Mouse (Mus musculus) splenic B cell, adult 2 months (primary cell): ENCODE results near the gene Gtse1.

Source experiments
- DNase-seq: peaks from one replicate; pipeline ENCODE4 v3.0.0-alpha.2; 2011; ENCODE audit warnings: low read depth, low spot score
- H3K27me3 ChIP-seq: 2 replicates; pipeline ENCODE4 v1.6.1; 2012; ENCODE audit warnings: mild to moderate bottlenecking, low read length, moderate library complexity, mixed read lengths; ENCODE audit not compliant: control insufficient read depth, poor library complexity, insufficient read depth, severe bottlenecking
- H3K36me3 ChIP-seq: 2 replicates; pipeline ENCODE4 v1.6.1; 2012; ENCODE audit warnings: mild to moderate bottlenecking, low read length, moderate library complexity, mixed read lengths; ENCODE audit not compliant: control insufficient read depth, poor library complexity, insufficient read depth, severe bottlenecking

Gtse1 gene

DNA sequence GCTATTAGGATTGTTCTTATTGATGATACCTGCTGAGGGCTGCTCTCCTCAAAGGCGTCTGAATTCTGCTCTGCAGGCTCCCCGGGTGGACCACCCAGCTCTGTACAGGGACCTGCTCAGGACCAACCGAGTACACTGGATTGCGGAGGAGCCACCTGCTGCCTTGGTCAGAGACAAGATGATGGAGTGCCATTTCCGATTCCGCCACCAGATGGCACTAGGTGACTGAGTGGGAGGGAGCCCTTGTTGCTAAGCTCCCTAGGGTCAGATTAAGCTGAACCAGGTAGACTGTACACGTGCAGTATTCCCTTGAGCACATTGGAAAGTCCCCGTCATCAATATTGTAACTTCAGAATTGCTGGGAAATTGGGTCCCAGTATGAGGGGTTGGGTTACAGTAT lies 36.7 kb downstream of the Gtse1 start:
- peaks cover 3% of the 10 kb centered on the region for H3K36me3 ChIP-seq
- H3K27me3 ChIP-seq: no peaks in the 10 kb centered on the region
- DNase-seq: peak; percentile 89

DNA sequence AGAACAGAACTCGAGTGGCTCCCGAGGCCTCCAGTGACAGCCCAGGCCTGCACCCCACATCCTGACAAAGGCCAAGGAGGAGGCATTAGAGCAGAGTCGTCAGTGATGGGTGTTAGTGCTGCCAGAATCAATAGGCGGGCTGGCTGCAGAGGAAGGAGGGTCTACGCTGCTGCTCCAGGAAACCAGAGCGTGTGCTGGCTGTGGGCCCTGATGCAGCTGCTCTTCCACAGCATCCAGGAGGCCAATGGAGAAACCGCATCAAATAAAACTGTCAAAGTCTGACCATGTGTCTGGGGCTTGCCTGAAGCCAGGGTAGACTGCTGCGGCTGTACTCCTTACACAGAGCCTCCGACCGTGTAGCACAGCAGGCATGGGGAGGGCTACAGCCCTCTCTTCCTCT lies 37.6 kb downstream of the Gtse1 start:
- DNase-seq: no peak
- H3K36me3 ChIP-seq: peaks cover under 1% of the 10 kb centered on the region
- H3K27me3 ChIP-seq: no peaks in the 10 kb centered on the region

DNA sequence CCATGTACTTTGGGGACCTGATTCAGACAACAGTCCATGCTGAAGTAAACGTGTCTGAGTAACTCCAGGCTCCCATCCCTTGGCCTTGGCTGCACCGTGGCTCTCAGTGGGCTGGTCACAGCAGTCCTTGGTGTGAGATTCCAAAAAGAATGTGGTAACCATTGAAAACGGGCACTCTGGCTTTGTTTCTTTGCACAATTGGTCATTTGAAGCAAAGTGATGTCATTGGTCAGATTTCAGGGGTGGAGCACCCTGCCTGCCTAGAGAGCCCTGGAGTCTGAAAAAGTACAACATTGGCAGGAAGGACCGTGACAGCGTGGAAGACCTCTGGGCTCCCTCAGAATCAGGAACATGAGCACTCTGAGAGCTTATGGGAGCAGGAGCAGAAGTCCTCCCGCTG lies 39.9 kb downstream of the Gtse1 start:
- no peak for DNase-seq
- no peaks in the 10 kb centered on the region for H3K27me3 ChIP-seq

DNA sequence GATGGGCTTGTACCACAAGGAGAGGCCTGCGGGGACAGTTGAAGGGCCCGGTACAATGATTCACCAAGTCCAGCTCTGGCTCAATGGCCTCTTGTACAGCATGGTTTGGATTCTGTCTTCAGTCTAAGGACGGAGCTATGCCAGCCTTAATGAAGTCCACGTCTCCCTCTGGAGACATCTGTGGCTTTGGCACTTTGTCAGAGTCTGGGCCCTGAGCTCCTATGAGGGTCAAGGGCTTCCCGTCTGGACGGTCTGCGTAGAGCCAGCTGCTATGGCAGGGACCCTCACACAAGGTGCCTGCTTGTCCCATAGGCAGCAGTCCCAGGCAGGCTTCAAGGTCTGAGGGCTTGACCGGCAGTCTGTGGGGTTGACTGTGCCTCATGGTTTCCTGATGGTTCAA lies 40.8 kb downstream of the Gtse1 start:
- Histone ChIP-seq H3K36me3 (no peaks in the 10 kb centered on the region), H3K27me3 (no peaks in the 10 kb centered on the region)
- DNase-seq: no peak

More for the DNA sequence above, 39.9 kb downstream of the Gtse1 start:
- no peaks in the 10 kb centered on the region; the same call in 1 of the 2 replicates for H3K36me3 ChIP-seq

DNA sequence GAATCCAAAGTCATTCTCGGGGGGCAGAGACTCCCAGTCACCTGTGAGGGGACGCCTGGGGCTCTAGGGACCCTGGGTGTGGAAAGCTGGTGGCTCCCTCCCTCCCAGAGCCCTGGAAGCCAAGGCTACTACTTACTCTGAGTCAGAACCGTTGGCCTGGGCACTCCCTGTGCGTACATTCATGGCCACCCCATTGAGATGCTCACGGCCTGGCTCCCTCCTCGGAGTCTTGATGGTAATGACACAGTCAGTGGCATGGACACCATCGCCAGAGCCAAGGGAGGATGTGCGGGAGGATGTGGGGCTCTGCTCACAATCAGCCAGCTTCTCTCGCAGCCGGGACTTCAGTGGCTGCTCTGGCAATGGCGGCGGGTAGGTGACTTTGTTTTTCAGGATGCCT lies 41.3 kb downstream of the Gtse1 start:
- no peak for DNase-seq
- Histone ChIP-seq H3K36me3 (no peaks in the 10 kb centered on the region), H3K27me3 (no peaks in the 10 kb centered on the region)

DNA sequence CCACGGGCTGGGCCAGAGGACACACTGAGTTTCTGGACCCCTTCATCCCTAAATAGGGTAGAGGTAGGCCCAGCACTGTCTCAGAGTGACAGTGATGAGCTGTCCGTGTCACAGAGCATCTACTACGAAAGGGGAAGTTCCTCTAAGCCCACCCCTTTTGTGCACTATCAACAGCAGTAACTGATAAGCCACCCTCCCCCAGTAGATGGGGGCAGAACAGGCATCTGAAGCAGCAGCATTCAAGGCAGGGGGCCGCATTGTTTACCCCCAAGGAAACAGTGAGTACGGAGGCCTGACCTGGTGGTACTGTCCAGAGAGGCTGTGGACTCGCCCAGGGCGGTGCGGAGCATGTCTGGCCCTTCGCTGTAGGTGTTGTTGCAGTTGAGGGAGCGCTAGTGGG lies 43.0 kb downstream of the Gtse1 start:
- H3K27me3 ChIP-seq: no peaks in the 10 kb centered on the region
- no peaks in the 10 kb centered on the region for H3K36me3 ChIP-seq
- DNase-seq: peak; percentile 12

DNA sequence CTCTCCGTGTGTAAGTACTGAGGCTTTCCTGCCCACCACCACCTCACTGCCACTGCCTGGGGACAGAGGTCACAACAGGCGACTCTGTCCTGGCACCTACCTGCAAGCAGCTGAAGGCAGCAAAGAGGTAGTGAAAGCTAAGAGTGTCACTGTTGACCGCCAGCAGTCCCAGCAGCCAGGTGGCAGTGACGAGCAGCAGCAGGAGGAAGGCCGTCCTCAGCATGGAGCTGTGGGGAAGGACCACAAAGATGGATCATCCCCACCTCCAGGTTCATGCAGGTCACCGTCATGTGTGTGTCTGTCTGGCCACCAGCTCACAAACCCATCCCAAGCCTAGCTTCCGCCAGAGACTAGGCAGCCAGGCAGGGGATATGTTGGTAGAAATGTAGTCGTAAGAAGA lies 44.3 kb downstream of the Gtse1 start:
- no peaks in the 10 kb centered on the region for H3K36me3 ChIP-seq
- peak; percentile 32 for DNase-seq
- H3K27me3 ChIP-seq: no peaks in the 10 kb centered on the region

DNA sequence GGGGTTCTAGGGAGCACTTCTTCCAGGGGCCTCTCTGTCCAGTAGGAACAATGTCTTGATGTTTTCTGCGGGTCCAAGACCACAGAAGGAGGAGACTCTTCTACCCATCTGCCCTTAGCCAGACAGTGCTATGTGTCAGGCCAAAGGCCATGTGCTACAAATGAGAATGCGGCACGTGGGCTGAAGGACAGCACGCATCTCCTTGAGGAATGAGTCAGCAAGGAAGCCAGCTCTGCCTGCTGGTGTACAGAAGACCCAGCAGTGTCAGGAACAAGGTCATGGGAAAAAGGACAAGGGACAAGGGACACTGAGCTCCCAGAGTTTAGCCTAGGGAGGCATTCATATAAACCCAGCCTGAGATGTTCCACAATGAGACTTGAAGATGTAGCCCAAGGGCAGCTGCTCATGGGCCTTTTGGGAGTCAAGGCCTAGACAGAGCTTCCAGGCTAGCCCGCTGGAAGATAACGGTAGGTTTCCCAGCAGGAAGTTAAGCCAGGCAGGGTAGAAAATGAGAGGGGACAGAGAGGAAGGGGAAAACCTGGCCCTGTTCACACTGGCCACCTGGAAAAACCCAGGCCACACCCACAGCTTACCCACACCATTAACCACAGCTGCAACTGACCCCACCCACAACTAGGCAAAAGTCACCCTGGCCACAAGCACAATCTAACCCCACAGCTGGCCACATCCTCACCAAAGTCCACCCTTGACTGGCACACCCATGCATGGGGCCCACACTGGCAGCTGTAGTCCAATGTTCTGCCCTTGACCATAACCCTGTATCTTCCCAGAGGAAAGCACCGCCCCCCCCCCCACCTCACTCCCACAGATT lies 49.3 kb downstream of the Gtse1 start:
- Histone ChIP-seq H3K36me3 (no peaks in the 10 kb centered on the region), H3K27me3 (no peaks in the 10 kb centered on the region)
- no peak for DNase-seq

DNA sequence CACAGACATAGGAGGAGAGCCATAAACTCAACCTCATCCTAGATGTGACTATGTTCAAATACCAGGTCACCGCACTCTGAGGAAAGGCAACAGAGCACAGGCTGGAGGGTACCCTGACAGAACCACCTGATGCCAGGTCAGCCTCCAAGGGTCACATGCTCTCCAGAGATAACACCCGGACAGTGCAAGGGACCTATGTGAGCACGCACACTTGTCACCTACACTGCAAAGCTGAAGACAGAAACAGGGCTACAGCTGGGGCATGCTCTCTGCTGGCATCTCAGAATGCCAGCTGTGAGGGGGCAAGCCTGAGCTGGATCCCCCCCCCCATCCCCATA lies 49.9 kb downstream of the Gtse1 start:
- Histone ChIP-seq H3K27me3 (no peaks in the 10 kb centered on the region), H3K36me3 (no peaks in the 10 kb centered on the region)
- no peak for DNase-seq

DNA sequence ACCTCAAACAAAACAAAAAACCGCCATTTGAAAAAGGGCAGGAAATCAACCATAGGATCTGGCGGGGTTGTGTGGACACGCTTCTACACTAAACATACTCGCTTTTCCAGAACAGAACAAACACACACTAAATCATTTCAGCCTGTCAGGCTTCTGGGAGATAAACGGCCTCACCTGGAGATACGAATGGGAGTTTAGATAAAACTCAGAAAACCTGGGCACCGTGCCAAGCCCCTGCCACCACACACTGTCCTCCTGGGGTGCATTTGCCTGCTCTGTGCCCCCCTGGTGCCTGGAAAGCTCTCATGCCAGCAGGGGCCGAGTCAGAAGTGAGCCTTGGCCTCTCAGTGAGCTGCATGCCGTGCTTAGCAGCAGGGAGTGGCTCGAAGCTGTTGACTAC lies 50.4 kb downstream of the Gtse1 start:
- DNase-seq: no peak
- no peaks in the 10 kb centered on the region for H3K27me3 ChIP-seq
- no peaks in the 10 kb centered on the region for H3K36me3 ChIP-seq

DNA sequence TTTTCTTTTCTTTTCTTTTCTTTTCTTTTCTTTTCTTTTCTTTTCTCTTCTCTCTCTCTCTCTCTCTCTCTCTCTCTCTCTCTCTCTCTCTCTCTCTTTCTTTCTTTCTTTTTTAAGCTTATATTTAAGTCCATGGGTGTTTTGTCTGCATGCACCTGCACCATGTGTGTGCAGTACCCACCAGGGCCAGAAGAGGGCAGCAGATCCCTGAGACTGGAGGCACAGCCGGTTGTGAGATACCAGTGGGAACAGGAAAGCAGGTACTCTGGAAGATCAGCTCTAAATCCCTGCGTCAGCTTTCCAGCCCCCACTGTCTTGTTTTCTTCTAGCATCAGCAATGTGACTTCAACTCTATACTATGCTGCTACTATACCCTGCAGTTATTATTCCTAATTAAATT lies 54.1 kb downstream of the Gtse1 start:
- DNase-seq: peak; percentile 83
- Histone ChIP-seq H3K27me3 (no peaks in the 10 kb centered on the region), H3K36me3 (no peaks in the 10 kb centered on the region)

DNA sequence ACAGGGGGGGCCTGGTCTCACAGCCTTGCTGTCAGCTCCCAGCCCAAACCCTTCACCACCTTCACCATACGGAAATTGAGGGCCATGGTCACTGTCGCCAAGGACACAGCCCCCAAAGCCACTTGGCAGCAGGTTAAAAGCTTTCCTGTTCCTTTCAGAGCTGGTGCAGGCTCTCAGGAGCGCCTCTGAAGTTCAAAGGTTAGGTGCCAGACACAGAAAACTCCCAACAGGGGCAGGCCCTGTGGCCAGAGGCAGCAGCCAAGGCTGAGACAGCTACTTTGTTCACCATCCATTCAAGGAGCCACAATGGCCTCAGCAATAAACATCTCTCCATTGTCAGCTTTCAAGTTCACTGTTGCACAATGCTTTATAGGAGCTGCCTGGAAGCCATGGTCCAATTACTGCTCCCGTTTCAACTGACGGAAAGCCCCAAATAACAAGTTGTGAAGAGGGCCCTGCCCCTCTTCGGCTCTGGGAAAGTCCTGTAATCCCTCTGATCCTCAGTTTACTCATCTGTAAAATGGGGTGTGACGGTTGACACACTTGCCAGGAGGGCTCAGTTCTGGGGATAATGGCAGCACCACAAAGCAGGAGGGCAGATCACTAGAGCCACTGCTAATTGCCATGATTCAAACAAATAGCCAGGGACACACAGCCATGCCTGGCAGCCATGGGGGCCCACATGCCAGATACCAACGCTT lies 59.8 kb downstream of the Gtse1 start:
- Histone ChIP-seq H3K36me3 (no peaks in the 10 kb centered on the region), H3K27me3 (no peaks in the 10 kb centered on the region)
- DNase-seq: no peak

DNA sequence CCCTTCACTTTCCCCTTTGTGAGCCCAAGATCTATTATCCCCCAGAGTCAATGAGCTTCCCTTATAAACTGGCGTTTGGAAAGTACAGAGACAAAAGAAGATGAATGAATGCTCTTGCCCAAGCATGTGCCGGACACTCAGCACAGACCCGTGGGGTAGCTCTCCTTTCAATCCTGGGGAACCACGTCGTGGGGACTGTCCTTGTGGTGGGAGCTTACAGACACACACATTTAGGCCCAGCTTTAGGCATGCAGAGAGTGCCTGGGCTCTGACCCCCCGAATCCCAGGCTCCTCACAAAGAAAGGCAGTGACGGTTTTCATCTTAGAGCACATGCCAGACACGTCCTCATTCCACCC lies 60.3 kb downstream of the Gtse1 start:
- DNase-seq: no peak
- Histone ChIP-seq H3K36me3 (no peaks in the 10 kb centered on the region), H3K27me3 (no peaks in the 10 kb centered on the region)

DNA sequence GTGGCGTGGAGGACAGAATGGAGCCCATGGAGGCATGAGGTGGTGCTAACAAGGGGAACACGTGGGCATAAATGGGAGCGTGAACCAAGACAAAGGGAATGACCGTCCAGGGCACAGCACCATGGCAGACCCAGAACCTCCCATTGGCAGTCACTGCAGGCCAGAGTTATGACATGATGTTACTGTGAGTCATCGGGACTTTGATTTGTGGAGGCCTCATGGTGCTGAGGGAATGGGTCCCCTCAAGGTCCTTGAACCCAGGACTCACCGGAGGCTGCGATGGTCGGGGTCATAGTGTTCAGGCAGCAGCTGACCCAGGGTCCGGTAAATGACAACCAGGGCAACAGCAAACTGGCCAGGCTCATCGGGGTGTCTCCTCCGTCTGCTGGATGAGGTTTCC lies 62.3 kb downstream of the Gtse1 start:
- no peaks in the 10 kb centered on the region for H3K36me3 ChIP-seq
- DNase-seq: no peak
- no peaks in the 10 kb centered on the region for H3K27me3 ChIP-seq
